Mouse (Mus musculus) adrenal gland, adult (tissue): ENCODE measurements around the gene Gm45713.

ENCODE experiments used
- DNase-seq, 2 experiments: peaks; one replicate each; pipeline ENCODE4 v3.0.0; 2022 to 2023; ENCODE audit warnings: low spot score in 1 of 2; ENCODE audit not compliant: inconsistent age in 2 of 2

The Gm45713 gene

GRCm38 (mm10) chr7:45144368-45145174, 8.5 kb upstream of the Gm45713 start:
- DNase-seq: no peak

- DNase-seq: no peak
Observed at GRCm38 (mm10) chr7:45141914-45142313, 5.9 kb upstream of the Gm45713 start.

- no peak for DNase-seq
Observed at GRCm38 (mm10) chr7:45141319-45141718, 5.3 kb upstream of the Gm45713 start.

- DNase-seq: peak; percentile 77 to 90
Observed at GRCm38 (mm10) chr7:45139904-45140723, 4.1 kb upstream of the Gm45713 start.

- DNase-seq: no peak
Observed at GRCm38 (mm10) chr7:45138403-45138802, 2.4 kb upstream of the Gm45713 start.

GRCm38 (mm10) chr7:45137171-45138006, 1.4 kb upstream of the Gm45713 start:
- no peak for DNase-seq

GRCm38 (mm10) chr7:45135370-45135769, 661 bp downstream of the Gm45713 start:
- DNase-seq: peak; percentile 22 to 60

GRCm38 (mm10) chr7:45134544-45135026, 1.4 kb downstream of the Gm45713 start:
- peak; percentile 59 to 77 for DNase-seq

- DNase-seq: peak in 1 of 2 experiments; percentile 15
Observed at GRCm38 (mm10) chr7:45133446-45134159, 2.4 kb downstream of the Gm45713 start.

GRCm38 (mm10) chr7:45131850-45132249, 4.2 kb downstream of the Gm45713 start:
- DNase-seq: peak; percentile 24 to 30

- peak; percentile 26 to 43 for DNase-seq
Observed at GRCm38 (mm10) chr7:45129776-45130512, 6.1 kb downstream of the Gm45713 start.

- DNase-seq: no peak
Observed at GRCm38 (mm10) chr7:45129318-45129717, 6.7 kb downstream of the Gm45713 start.

GRCm38 (mm10) chr7:45128624-45129246, 7.3 kb downstream of the Gm45713 start, which contains the start of gene Rpl13a:
Rpl13a (minus strand) TSS chr7:45128761.
- peak; percentile 99 for DNase-seq

- DNase-seq: peak; percentile 11 to 64
Observed at GRCm38 (mm10) chr7:45127700-45128224, 8.3 kb downstream of the Gm45713 start.

GRCm38 (mm10) chr7:45126844-45127699, 9.0 kb downstream of the Gm45713 start:
- peak; percentile 43 to 70 for DNase-seq

- peak; percentile 28 to 62 for DNase-seq
Observed at GRCm38 (mm10) chr7:45126147-45126843, 9.7 kb downstream of the Gm45713 start.

GRCm38 (mm10) chr7:45125649-45126048, 10.4 kb downstream of the Gm45713 start:
- peak in 1 of 2 experiments; percentile 57 for DNase-seq
